Mouse (Mus musculus) thymus, adult 18-20 months (tissue): Measurements from ENCODE around the gene Tsnax.

Source experiments
- DNase-seq, 2 experiments: peaks; one replicate each; pipeline ENCODE4 v3.0.0; 2022; ENCODE audit warnings: mixed read lengths in 2 of 2

The Tsnax gene

DNA sequence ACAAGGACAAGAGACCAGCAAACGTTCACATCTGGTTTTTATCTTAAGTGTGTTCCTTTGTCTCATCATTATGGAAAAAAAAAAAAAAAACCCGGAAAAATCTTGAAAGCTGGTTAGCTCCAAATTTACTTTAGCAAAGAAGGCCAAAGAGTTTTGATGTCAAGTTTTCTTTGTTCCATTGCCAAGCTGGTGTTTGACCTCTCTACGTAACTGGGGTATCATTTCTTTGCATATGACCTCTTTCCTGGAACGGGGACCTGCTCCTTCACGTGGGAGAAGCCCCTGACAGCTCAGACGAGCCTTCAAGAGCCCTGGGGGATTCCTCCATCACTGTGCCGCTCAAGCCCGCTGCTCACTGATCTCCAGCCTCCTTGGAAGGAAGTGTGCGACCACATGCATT, 31.1 kb downstream of the Tsnax start:
- no peak for DNase-seq

DNA sequence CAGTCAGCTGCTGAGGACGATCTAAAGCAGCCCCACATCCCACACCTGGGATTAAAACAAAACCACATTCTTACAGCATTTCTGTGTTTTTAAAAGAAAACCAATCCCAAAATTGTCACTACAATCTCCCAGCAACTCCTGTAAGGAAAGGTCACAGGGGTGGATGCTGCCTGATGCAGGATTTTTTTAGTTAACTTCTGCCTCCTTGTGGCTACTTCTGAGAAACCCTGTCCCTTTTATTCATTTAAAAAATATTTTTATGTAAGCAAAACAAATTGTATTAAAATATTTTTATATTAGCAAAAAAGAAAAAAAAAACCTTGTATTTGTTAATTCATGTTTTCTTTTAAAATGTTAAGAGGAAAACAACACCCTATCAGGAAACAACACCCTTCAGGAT, 33.0 kb downstream of the Tsnax start:
- DNase-seq, result no peak

DNA sequence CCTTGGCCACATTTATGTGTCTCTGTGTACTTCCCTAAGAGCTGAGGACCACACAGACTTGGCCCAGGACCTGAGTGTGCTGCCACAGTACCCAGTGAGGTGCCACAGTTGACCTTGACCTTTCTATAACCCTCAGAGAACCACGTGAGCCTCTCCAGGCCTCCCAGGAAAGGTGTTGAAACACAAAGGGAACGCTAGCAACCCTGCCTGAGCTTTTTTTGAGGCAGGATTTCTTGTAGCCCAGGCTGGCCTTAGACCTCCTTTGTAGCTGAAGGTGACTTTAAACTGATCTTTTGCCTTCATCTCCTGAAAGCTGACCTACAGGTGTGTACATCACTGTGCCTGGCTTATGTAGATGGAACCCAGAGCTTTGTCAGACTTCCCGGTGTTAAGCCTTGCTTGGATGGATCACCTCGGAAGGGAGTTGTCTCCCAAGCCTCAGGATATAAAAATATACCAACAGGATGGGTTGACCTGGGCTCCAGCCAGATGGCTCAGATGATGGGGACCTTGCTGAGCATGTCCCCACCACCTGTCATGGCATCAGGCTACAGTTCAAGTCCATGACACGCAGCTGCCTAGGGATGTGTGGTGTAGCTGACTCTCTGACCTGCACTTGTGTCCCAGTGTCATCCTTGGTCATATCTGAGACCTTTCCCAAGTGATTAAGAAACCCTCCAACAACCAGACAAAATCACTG, 36.4 kb downstream of the Tsnax start:
- DNase-seq, result no peak

DNA sequence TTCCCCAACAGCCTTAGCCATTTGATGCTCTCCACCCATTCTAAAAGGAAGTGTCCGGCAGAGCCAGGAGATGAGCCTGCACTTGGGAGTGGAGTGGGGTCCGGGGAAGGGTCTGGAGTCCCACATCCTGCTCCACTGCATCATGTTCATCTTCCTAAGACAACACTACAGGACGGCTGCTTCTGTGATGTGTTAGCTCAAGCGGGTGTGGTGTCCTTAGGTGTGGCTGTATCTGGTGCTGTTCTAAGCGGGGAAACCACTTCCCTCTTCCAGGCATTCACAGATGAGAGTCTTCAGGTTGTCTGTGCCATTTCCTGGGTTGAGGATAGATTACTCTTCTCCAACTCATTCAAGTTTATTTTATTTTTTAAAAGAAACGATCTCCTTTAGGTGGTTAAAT, 37.0 kb downstream of the Tsnax start:
- DNase-seq, result no peak

DNA sequence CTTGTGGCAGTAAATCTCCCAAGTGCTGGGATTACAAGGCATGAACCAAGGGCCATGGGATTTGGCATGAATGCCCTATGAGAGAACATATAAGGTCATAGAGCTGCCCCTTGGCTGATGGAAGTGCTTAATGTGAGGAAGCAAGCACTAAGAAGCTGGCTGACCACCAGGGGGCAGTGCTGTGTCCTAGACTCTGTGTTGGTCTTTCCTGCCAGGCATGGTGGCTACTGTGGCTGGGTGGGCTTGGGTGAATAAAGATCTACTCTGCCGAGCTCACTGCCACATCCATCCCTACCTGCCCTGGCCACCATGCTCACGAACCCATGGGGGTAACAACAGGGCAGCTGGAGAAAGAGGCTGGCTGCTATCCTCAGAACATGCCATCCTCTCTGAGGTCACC, 39.2 kb downstream of the Tsnax start:
- DNase-seq, result peak; percentile 24 to 30

DNA sequence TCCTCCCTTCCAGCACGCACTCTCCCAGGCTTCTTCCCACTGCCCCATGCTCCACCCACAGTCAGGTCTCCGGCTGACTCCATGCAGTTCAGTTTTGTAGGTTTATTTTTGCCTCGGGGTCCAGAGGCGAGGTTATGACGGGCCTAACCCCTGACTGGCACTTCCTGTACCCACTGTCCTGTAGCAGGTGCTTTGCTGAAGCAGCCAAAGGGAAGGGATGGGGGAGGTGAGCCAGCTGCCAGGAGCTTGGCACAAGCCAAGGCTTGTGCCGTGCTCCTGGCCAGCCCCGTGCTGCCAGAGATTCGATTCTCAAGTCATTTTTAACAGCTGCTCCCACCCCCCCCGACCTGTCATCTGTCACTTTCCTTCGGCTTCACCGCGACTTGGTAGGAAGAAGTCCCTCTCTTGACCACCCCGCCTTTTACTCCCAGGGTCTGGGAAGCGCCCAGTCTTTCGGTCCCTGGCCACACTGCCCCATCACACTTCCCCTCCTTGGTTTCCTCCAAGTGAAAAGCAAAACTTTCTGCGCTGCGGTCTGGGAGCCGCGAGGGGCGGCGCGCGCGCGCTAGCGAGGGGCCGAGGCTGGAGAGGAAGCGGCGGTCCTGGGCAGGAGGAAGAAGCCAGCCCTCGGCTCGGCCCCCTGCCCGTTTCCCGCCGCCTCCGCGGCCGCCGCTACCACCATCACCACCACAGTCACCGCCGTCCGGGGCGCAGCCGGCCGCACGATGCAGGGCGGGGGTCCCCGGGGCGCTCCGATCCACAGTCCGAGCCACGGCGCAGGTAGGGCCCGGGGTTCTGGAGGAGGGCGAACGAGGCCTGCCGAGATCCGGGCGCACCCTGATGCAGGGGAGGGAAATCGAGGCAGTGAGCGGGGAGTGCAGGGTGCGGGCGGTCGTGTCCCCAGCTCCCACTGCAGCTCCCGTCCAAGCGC, 41.0 kb downstream of the Tsnax start, which contains the start of gene Disc1:
Gene Disc1 (plus strand): TSS at position 691 of the 931 bp plus-strand sequence.
- DNase-seq, result no peak

DNA sequence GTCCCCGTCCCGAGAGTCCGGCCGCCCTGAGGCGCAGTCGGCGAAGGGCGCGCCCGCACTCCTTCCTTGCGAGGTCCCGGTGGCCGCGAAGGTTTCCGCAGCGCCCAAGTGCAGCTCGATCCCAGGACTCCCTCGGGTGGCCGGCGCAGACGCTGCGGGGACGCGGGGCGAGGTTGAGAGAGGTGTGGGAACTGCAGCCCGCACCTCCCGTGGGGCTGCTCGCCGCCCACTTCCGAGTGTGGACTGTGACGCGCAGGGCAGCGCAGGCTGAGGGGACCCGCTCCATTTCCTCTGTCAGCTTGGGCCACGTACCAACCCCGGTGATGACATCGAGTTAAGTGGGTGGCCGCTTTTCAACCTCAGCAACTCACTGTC, 41.6 kb downstream of the Tsnax start:
- DNase-seq, result no peak

DNA sequence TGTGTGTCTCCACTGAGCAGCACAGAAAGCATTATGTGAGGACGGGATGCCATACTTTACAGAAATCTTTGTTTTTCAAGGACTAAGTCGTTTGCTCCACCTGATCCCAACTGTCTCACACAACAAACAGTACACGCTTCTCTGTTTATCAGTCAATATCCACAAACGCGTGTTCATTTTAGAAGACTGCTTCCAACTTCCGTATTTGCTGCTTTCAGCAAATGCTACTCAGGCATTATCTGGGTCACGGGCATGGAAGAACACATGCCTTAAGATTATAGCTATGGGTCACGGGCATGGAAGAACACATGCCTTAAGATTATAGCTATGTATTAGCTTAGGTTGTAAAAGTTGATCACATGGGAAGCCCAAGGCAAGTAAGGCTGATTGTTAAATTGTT, 48.1 kb downstream of the Tsnax start:
- no peak for DNase-seq

DNA sequence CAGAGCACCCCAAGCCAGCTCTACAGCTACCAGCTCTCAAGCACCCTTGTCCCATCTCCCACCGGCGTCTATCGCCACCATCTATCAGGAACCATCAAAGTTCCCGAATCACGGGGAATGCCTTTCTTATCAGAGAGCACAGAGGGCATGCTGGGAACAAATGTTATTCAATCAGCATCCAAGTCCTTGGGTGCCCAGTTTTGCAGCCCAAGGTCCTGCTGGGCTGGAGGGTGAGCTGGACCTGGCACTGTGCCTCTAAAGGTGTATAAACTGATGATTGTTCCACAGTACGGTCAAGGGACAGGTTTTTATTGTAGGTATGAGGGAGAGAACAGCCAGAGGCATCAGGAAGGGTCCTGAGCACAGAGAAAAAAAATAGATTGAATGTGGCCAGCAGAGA, 52.8 kb downstream of the Tsnax start:
- no peak for DNase-seq

DNA sequence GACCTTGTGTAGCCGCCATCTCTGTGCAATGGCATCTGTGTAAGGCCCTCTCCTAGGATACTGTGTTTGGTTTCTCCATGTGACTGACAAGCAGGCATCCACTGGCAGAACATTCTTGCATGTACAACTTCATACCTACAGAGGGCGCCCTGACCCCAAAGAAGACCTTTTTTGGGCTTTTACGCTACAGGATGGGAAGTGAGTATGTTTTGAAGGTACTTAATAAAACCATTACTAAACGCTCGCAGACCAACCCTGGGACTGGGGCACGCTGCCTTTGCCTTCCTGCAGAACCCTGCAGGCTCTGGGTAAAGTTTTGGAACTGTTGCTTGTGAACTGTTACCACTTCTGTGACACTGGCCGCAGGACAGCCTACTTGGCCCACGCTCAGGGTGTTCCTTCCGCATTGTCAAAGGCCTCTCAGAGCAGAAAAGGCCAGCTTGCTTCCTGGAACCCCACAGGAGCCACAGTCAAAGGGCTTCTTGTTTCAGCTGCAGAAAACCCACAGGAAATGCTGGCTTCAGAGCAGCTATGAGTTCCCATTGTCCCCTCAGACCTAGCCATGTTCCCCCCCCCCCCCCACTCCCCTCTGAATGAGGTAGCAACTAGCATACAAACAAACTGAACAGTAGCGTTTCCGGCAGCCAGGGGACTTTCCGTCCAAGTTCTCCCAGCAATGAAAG, 54.3 kb downstream of the Tsnax start:
- peak; percentile 49 to 75 for DNase-seq

DNA sequence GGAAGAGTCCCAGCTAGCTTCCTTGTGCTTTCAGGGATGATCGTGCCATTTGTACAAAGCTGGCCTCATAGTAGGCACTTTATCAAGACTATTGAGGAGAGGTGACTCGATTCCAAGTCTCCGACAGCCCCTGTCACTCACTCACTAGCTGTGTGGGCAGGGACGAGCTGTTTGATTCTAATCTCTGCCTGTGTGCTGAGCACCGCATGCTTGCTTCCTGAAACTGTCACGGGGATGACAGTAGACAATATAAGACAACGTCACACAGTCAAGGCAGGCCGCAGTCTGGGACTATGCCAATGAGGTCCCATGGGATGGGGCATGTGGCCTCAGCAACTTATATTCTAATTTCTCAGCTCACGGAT, 54.8 kb downstream of the Tsnax start:
- DNase-seq, result peak; percentile 25 to 47

DNA sequence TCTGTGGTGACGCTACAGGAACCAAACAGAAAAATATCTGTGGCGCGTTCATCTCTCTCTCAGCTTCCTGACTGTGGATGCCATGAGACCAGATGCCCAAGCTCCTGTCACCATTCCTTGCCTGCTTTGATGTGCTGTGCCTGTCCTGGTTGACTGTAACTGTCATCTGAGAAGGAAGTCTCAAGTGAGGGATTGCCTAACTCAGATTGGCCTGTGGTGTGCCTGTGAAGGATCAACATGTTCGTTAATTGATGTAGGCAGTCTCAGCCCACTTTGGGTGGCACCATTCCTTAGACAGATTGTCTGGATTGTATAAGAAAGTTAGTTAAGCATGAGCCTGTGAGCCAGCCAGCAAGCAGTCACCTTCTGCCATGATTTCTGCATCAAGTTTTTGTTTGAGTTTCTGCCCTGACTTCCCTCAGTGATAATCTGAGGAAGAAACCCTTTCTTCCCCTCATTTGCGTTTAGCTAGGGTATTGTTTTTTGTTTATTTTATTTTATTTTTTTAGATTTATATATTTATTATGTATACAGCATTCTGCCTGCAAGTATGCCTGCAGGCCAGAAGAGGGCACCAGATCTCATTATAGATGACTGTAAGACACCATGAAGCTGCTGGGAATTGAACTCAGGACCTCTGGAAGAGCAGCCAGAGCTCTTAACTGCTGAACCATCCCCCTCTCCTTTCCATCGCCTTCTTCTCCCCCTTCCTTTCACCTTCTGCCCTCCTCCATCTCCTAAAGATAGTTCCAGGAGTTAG, 55.5 kb downstream of the Tsnax start:
- no peak for DNase-seq

DNA sequence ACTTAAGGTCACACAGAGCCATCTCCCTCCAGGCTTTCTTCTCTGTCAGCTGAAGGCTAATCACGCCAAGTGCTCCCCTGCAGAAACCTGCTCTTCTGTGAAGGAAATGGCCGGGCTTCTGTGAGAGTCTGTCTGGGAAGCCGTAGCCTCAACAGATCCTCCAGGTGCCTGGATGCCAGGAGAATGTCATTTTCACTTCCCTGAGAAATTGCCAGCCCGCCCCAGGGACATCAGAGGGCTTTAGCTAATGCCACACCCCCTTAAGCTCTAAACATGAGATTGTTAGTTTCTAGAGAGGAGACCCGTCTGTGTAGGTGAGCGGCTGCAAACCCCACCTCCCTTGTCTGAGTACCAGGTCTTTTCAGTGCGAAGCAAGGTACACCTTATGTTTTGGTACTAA, 56.5 kb downstream of the Tsnax start:
- DNase-seq, result no peak

DNA sequence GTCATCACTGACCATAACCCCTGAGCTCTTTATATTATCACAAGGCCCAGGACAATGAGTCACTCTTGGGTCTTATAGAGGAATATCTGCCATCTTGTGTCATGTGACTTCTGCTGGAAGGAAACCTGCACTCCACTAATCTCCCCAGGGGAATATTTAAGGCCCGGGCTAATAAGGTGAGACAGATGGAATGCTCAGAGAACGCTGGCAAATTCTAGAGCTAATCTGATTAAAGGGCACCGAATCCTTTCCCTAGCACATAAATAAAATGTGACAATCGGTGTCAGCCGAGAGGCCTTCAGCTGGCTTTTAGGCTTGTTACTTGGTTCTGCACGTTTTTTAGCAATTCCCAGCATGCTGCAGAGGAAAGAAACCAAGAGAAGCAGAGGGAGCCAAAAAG, 56.9 kb downstream of the Tsnax start:
- DNase-seq, result no peak

DNA sequence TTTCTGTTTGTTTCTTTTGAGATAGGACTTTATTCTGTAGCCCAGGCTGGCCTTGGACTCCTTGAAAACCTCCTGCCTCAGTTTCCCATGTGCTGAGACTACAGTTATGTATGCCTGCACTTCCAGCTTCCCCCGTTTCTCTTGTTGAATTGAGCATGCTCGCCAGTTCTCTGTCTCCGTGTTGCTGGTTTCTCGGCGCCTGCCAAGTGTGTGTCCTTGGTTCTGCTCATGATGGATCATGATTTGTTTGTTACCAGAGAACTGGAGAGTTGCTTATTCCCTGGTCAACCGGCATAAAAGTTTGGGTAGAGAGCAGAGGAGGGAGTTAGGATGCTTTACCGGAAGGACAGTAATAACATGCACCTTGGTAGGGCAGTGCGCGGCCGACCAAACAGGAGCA, 61.3 kb downstream of the Tsnax start:
- DNase-seq, result no peak

DNA sequence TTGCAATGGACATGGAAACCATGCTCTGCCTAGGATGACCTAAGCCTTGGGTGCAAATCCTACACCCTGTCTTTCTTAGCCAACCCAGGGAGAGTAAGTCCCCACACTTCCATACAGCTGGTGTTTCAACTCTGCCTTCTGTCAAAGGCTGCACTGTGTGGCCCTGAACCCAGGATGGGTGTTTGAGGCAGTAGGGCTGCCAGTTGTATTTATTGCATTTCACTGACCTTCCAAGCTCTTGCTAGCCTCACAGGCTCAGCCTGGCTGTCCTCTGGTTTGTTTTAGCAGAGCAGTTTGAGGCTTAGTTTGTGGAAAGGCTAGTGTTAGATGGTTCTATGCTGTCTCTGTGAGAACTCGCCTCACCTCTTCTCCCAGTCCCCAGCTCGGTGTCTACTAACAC, 61.8 kb downstream of the Tsnax start:
- DNase-seq, result no peak

DNA sequence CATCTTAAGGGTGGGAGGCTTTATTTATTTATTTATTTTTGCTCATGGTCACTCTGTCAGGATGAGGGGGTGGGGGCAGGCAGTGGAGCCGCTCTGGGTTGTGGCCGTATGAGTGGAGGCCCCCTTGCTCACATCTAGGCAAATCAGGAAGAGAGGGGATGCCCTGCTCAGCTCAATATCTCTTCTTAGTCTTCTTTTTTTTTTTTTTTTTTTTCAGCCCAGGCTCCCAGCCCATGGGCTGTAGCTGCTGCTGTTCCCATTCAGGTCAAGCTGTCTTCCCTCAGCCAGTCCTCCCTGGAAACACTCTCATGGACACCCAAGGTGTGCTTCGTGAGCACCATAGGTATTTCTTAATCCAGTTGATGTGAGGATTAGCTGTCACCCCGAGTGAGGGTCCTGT, 62.6 kb downstream of the Tsnax start:
- DNase-seq, result no peak

DNA sequence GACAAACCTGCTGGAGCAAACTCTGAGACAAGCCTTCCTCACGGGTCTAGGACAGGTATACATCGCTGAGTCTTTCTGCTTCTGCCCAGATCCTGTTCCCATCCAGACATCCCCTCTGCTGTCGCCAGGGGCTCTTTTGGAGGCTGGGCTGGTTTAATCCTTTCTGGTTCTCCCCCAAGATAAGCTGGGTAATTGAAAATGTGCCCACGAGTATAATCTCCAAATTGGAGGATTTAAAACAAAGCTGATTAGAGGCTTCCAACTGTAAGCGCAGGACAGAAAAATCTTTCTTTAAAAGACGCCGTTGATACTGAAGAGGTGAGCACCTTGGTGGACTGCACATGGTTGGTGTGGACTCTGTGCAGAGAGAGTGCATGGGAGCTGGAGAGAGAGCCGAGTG, 64.5 kb downstream of the Tsnax start:
- DNase-seq, result no peak

DNA sequence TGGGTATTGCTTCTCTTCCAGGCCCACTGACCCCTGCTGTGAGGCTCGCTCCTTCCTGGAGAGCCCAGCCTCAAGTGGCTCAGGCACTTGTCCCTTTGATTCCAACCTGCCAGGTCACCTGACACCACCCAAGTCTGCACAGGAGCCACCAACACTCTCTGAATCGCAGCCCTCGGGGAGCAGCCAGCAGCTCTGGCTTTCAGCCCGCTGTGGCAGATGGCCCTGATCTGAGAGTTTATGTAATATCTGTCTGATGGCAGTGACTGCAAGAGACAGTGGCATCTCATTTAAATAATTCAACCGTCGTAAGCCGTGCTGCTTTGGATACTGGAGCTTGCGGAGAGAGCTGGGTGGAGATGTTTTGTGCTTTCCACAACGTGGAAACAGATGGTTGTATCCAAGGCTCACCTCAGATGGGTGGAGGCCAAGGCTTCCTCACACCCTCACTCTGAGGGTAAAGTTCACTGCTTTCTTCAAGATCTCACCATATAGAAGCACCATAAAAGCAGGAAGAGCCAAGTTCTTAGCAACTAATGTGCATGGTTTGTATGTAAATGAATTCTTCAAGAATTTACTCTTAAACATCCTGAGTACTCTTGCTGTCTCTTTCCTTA, 66.1 kb downstream of the Tsnax start:
- DNase-seq, result no peak

DNA sequence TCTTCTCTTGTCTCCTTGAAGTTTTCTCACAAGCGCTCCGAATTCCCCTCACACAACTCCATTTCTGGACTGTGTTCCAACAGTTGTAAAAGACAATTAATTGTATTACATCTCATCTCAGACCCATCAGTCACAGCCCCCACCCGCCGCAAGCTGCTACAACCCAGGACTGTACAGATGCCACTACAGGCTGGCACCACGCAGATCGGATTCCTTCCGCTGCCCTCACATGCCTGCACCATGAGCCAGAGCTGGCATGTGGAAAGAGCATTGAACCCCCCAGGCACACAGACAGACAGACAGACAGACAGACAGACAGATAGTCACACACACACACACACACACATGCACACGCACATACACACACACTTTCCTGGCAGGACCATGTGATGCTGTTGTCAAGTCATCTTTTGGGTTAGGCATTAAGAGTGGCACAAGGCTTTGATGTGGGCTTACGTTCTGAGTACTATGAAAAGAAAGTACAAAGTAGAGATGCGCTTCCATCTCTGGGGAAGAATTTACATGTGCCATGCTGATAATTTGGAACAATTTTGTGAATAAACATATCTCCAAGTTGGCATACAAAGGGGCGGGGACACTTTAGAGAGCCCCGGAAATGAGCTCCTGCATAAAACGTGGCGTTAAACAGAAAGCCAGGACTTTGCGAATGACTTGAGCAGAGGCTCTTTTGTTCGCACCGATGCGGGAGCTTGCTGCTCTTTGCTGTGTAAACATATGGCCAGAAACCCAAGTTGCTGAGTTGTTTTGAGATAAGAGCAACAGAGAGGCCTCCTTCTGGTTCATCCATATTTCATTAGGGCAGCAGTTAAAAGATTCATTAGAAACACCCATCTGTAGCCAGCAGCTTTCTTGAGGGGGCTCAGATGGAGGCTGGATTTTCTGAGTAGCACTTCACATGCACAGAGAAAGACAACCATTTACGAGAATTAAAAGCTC, 67.9 kb downstream of the Tsnax start:
- no peak for DNase-seq

DNA sequence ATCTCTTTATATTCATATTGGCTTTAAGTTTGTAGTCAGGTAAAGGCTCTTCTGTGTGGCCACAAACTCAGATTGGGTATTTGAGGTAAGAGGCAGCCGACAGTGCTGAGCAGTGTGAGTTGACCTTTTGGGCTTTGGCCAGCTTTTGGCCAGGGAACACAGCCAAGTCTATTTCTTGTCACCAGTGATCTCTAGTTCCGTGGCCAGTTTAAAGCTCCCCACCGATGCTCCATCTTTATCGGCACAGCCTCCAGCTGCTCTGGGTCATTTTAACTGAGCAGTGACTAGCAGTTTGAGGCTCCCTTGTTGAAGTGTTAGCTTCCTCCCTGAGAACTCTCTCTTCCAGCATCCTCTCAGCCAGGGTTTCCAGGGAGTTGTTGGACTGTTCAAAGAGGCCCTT, 70.9 kb downstream of the Tsnax start:
- no peak for DNase-seq
